Mouse (Mus musculus) 3T3-L1 (cell line): ENCODE measurements around the gene Stxbp6.

ENCODE experiments used
- DNase-seq: peaks from one replicate; pipeline ENCODE4 v3.0.0-alpha.2; 2015; ENCODE audit warnings: low read depth, low spot score

Stxbp6 gene

GRCm38 (mm10) chr12:44918929-44919328 is 155.6 kb downstream of the Stxbp6 start:
- no peak for DNase-seq

- no peak for DNase-seq
These were observed 160.7 kb downstream of the Stxbp6 start for GRCm38 (mm10) chr12:44913854-44914253.

GRCm38 (mm10) chr12:44908028-44908702 is 166.3 kb downstream of the Stxbp6 start:
- no peak for DNase-seq

- no peak for DNase-seq
These were observed 168.5 kb downstream of the Stxbp6 start for GRCm38 (mm10) chr12:44906001-44906400.

GRCm38 (mm10) chr12:44903205-44903732 is 171.2 kb downstream of the Stxbp6 start:
- DNase-seq, result no peak

GRCm38 (mm10) chr12:44899173-44899870 is 175.2 kb downstream of the Stxbp6 start:
- DNase-seq, result no peak

- no peak for DNase-seq
These were observed 178.0 kb downstream of the Stxbp6 start for GRCm38 (mm10) chr12:44896460-44896859.

GRCm38 (mm10) chr12:44889677-44890393 is 184.7 kb downstream of the Stxbp6 start:
- no peak for DNase-seq

GRCm38 (mm10) chr12:44886826-44887225 is 187.7 kb downstream of the Stxbp6 start:
- DNase-seq, result no peak

GRCm38 (mm10) chr12:44872697-44873096 is 201.8 kb downstream of the Stxbp6 start:
- no peak for DNase-seq

GRCm38 (mm10) chr12:44865442-44865841 is 209.1 kb downstream of the Stxbp6 start:
- no peak for DNase-seq

- no peak for DNase-seq
These were observed 215.1 kb downstream of the Stxbp6 start for GRCm38 (mm10) chr12:44859454-44859853.

GRCm38 (mm10) chr12:44858110-44858885 is 216.2 kb downstream of the Stxbp6 start:
- peak; percentile 65 for DNase-seq

- no peak for DNase-seq
These were observed 222.5 kb downstream of the Stxbp6 start for GRCm38 (mm10) chr12:44852024-44852423.

- no peak for DNase-seq
These were observed 224.0 kb downstream of the Stxbp6 start for GRCm38 (mm10) chr12:44850516-44850915.

GRCm38 (mm10) chr12:44848483-44849221 is 225.9 kb downstream of the Stxbp6 start:
- DNase-seq, result peak; percentile 48

GRCm38 (mm10) chr12:44840585-44840984 is 233.9 kb downstream of the Stxbp6 start:
- no peak for DNase-seq

GRCm38 (mm10) chr12:44839594-44840373 is 234.7 kb downstream of the Stxbp6 start:
- no peak for DNase-seq

- DNase-seq, result no peak
These were observed 238.5 kb downstream of the Stxbp6 start for GRCm38 (mm10) chr12:44835879-44836467.

- DNase-seq, result no peak
These were observed 262.6 kb downstream of the Stxbp6 start for GRCm38 (mm10) chr12:44811895-44812294.
